Mouse (Mus musculus): Measurements from ENCODE around the gene Il17rc.

DNA sequence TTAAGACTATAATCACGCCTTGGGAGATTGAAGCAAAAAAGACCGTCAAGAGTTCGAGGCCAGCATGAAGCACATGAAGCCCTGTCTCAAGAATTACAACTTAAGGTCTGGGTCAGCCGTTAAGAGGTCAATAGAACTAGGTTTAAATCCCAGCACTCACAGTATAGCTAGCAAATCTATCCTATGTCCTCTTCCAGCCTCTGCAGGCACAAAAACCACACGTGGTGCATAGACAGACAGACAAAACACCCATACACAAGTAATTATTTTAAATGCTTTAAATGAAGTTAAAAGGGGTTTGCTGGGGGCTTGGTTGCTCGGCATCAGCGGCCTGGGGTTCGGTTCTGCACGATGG is 29.2 kb upstream of the Il17rc start:
- TF ChIP-seq ZC3H11A (IDR thresholded peaks at IDR 0.05; ENCODE audit: borderline replicate concordance, low read depth, low read length) (no peak), HCFC1 (IDR thresholded peaks at IDR 0.05; ENCODE audit: borderline replicate concordance, insufficient read depth, low read length) (no peak), CHD2 (IDR thresholded peaks at IDR 0.05; ENCODE audit: low read depth, low read length) (no peak), MAFK (IDR thresholded peaks at IDR 0.05; ENCODE audit: insufficient read depth, low read depth, low read length) (no peak)

Data from ES-E14 (cell line).